Mouse (Mus musculus): ENCODE data around the gene Ccdc124.

GRCm38 (mm10) chr8:70903112-70903511 is 29.4 kb upstream of the Ccdc124 start:
- TF ChIP-seq EP300 (optimal IDR thresholded peaks at IDR 0.05) = no peak
- no peak for TF ChIP-seq CTCF (IDR thresholded peaks at IDR 0.05; ENCODE audit: low read depth)

All from stomach, postnatal 0 days (tissue).